Mouse (Mus musculus): ENCODE data around the gene Nrp1. TPM values are rescaled to one million over a fixed set of nuclear protein-coding genes. Genes with fewer than 3 reads are reported as not detected.

The Nrp1 gene
- 4.0 and 9.9 TPM in 2 replicates for polyA plus RNA-seq (2012; ENCODE audit: low replicate concordance)

GRCm38 (mm10) chr8:128358406-128358755, at the start of gene Nrp1:
Gene Nrp1, plus strand, starts transcription at chr8:128358604.

All from hematopoietic multipotent progenitor cell, adult 10-12 weeks (in vitro differentiated cells).